Mouse (Mus musculus): ENCODE measurements at regions not wholly inside any gene's neighbourhood (a gene's known extent, or its start where the extent isn't known, plus 50 kb on each side); places are given as distances from the start of the nearest gene placed in this dataset.

GRCm38 (mm10) chr3:128226930-128227585 lies 330.9 kb upstream of the Fam241a start:
- 54% methylated on average over 6 of the region's 6 CpGs for WGBS (ENCODE audit: insufficient replicate concordance)
- Histone ChIP-seq H3K9me3 (replicated peaks; ENCODE audit: control insufficient read depth, low read length) (no peaks in the 10 kb centered on the region), H3K36me3 (ENCODE audit: control insufficient read depth, insufficient read depth, low read length) (no peaks in the 10 kb centered on the region), H3K27me3 (ENCODE audit: control insufficient read depth, insufficient read depth, low read length) (no peaks in the 10 kb centered on the region), H3K4me3 (ENCODE audit: low read depth, low read length) (no peak overlapping the region), H3K4me1 (ENCODE audit: control insufficient read depth, insufficient read depth, low read length) (peaks cover 5% of the 10 kb centered on the region; the same call in 1 of the 2 replicates), H3K27ac (ENCODE audit: low read depth, low read length) (no peak overlapping the region), H3K9ac (ENCODE audit: low read depth, low read length) (no peak overlapping the region), H3K4me2 (no peak overlapping the region)
- ATAC-seq (replicated peaks; ENCODE audit: insufficient number of reproducible peaks, low FRiP score, low TSS enrichment): no peak

- no peak for ATAC-seq (replicated peaks; ENCODE audit: insufficient number of reproducible peaks, low FRiP score, low TSS enrichment)
- no peaks in the 10 kb centered on the region for H3K36me3 ChIP-seq (ENCODE audit: control insufficient read depth, insufficient read depth, low read length)
- H3K27me3 ChIP-seq (ENCODE audit: control insufficient read depth, insufficient read depth, low read length): no peaks in the 10 kb centered on the region
These were observed 330.4 kb upstream of the Fam241a start for GRCm38 (mm10) chr3:128226503-128226902.

GRCm38 (mm10) chr3:128222344-128222743 lies 326.2 kb upstream of the Fam241a start:
- Histone ChIP-seq H3K9ac (ENCODE audit: low read depth, low read length) (no peak overlapping the region), H3K9me3 (replicated peaks; ENCODE audit: control insufficient read depth, low read length) (no peaks in the 10 kb centered on the region), H3K4me3 (ENCODE audit: low read depth, low read length) (no peak overlapping the region), H3K4me1 (ENCODE audit: control insufficient read depth, insufficient read depth, low read length) (peaks cover 3% of the 10 kb centered on the region), H3K27ac (ENCODE audit: low read depth, low read length) (no peak overlapping the region), H3K4me2 (no peak overlapping the region), H3K27me3 (ENCODE audit: control insufficient read depth, insufficient read depth, low read length) (no peaks in the 10 kb centered on the region), H3K36me3 (ENCODE audit: control insufficient read depth, insufficient read depth, low read length) (no peaks in the 10 kb centered on the region)
- ATAC-seq (replicated peaks; ENCODE audit: insufficient number of reproducible peaks, low FRiP score, low TSS enrichment): no peak
- 58% methylated on average over 12 of the region's 12 CpGs for WGBS (ENCODE audit: insufficient replicate concordance)

More at GRCm38 (mm10) chr3:128226503-128226902, 330.4 kb upstream of the Fam241a start:
- H3K9me3 ChIP-seq (replicated peaks; ENCODE audit: control insufficient read depth, low read length): no peaks in the 10 kb centered on the region
- H3K9ac ChIP-seq (ENCODE audit: low read depth, low read length): no peak overlapping the region
- no peak overlapping the region for H3K4me2 ChIP-seq
- H3K4me1 ChIP-seq (ENCODE audit: control insufficient read depth, insufficient read depth, low read length): peaks cover 5% of the 10 kb centered on the region; the same call in 1 of the 2 replicates
- no peak overlapping the region for H3K4me3 ChIP-seq (ENCODE audit: low read depth, low read length)
- 75% methylated on average over 6 of the region's 6 CpGs for WGBS (ENCODE audit: insufficient replicate concordance)
- H3K27ac ChIP-seq (ENCODE audit: low read depth, low read length): no peak overlapping the region

- 83% methylated on average over 2 of the region's 2 CpGs for WGBS (ENCODE audit: insufficient replicate concordance)
- H3K27ac ChIP-seq (ENCODE audit: low read depth, low read length): no peak overlapping the region
- H3K9me3 ChIP-seq (replicated peaks; ENCODE audit: control insufficient read depth, low read length): no peaks in the 10 kb centered on the region
- H3K4me3 ChIP-seq (ENCODE audit: low read depth, low read length): no peak overlapping the region
- no peak for ATAC-seq (replicated peaks; ENCODE audit: insufficient number of reproducible peaks, low FRiP score, low TSS enrichment)
- H3K4me2 ChIP-seq: no peak overlapping the region
- H3K4me1 ChIP-seq (ENCODE audit: control insufficient read depth, insufficient read depth, low read length): no peaks in the 10 kb centered on the region; the same call in 1 of the 2 replicates
- H3K36me3 ChIP-seq (ENCODE audit: control insufficient read depth, insufficient read depth, low read length): no peaks in the 10 kb centered on the region
- H3K9ac ChIP-seq (ENCODE audit: low read depth, low read length): no peak overlapping the region
- no peaks in the 10 kb centered on the region for H3K27me3 ChIP-seq (ENCODE audit: control insufficient read depth, insufficient read depth, low read length)
These were observed 325.5 kb upstream of the Fam241a start for GRCm38 (mm10) chr3:128221625-128222024.

- Histone ChIP-seq H3K4me1 (ENCODE audit: control insufficient read depth, insufficient read depth, low read length) (no peaks in the 10 kb centered on the region; the same call in 1 of the 2 replicates), H3K27me3 (ENCODE audit: control insufficient read depth, insufficient read depth, low read length) (no peaks in the 10 kb centered on the region), H3K9me3 (replicated peaks; ENCODE audit: control insufficient read depth, low read length) (no peaks in the 10 kb centered on the region), H3K27ac (ENCODE audit: low read depth, low read length) (no peak overlapping the region), H3K4me2 (no peak overlapping the region), H3K9ac (ENCODE audit: low read depth, low read length) (no peak overlapping the region), H3K4me3 (ENCODE audit: low read depth, low read length) (no peak overlapping the region), H3K36me3 (ENCODE audit: control insufficient read depth, insufficient read depth, low read length) (no peaks in the 10 kb centered on the region)
- WGBS (ENCODE audit: insufficient replicate concordance): 79% methylated on average over 8 of the region's 8 CpGs
- no peak for ATAC-seq (replicated peaks; ENCODE audit: insufficient number of reproducible peaks, low FRiP score, low TSS enrichment)
These were observed 324.8 kb upstream of the Fam241a start for GRCm38 (mm10) chr3:128220776-128221550.

GRCm38 (mm10) chr3:128217765-128218415 lies 321.8 kb upstream of the Fam241a start:
- Histone ChIP-seq H3K36me3 (ENCODE audit: control insufficient read depth, insufficient read depth, low read length) (no peaks in the 10 kb centered on the region), H3K9ac (ENCODE audit: low read depth, low read length) (no peak overlapping the region), H3K4me1 (ENCODE audit: control insufficient read depth, insufficient read depth, low read length) (no peaks in the 10 kb centered on the region; the same call in 1 of the 2 replicates), H3K27ac (ENCODE audit: low read depth, low read length) (no peak overlapping the region), H3K4me3 (ENCODE audit: low read depth, low read length) (no peak overlapping the region), H3K4me2 (no peak overlapping the region), H3K9me3 (replicated peaks; ENCODE audit: control insufficient read depth, low read length) (no peaks in the 10 kb centered on the region), H3K27me3 (ENCODE audit: control insufficient read depth, insufficient read depth, low read length) (no peaks in the 10 kb centered on the region)
- no peak for ATAC-seq (replicated peaks; ENCODE audit: insufficient number of reproducible peaks, low FRiP score, low TSS enrichment)
- 62% methylated on average over 5 of the region's 5 CpGs for WGBS (ENCODE audit: insufficient replicate concordance)

GRCm38 (mm10) chr3:128212256-128212655 lies 316.1 kb upstream of the Fam241a start:
- ATAC-seq (replicated peaks; ENCODE audit: insufficient number of reproducible peaks, low FRiP score, low TSS enrichment): no peak
- no peak overlapping the region for H3K27ac ChIP-seq (ENCODE audit: low read depth, low read length)
- H3K4me3 ChIP-seq (ENCODE audit: low read depth, low read length): no peak overlapping the region
- H3K9ac ChIP-seq (ENCODE audit: low read depth, low read length): no peak overlapping the region
- no peaks in the 10 kb centered on the region for H3K4me1 ChIP-seq (ENCODE audit: control insufficient read depth, insufficient read depth, low read length)
- H3K27me3 ChIP-seq (ENCODE audit: control insufficient read depth, insufficient read depth, low read length): no peaks in the 10 kb centered on the region
- H3K9me3 ChIP-seq (replicated peaks; ENCODE audit: control insufficient read depth, low read length): no peaks in the 10 kb centered on the region
- H3K4me2 ChIP-seq: no peak overlapping the region
- no peaks in the 10 kb centered on the region for H3K36me3 ChIP-seq (ENCODE audit: control insufficient read depth, insufficient read depth, low read length)
- 55% methylated on average over 3 of the region's 3 CpGs for WGBS (ENCODE audit: insufficient replicate concordance)

GRCm38 (mm10) chr3:128210591-128210990 lies 314.5 kb upstream of the Fam241a start:
- H3K27ac ChIP-seq (ENCODE audit: low read depth, low read length): no peak overlapping the region
- H3K27me3 ChIP-seq (ENCODE audit: control insufficient read depth, insufficient read depth, low read length): no peaks in the 10 kb centered on the region
- no peaks in the 10 kb centered on the region for H3K9me3 ChIP-seq (replicated peaks; ENCODE audit: control insufficient read depth, low read length)
- no peak overlapping the region for H3K4me3 ChIP-seq (ENCODE audit: low read depth, low read length)
- no peaks in the 10 kb centered on the region for H3K4me1 ChIP-seq (ENCODE audit: control insufficient read depth, insufficient read depth, low read length)
- no peak overlapping the region for H3K9ac ChIP-seq (ENCODE audit: low read depth, low read length)
- H3K36me3 ChIP-seq (ENCODE audit: control insufficient read depth, insufficient read depth, low read length): no peaks in the 10 kb centered on the region
- no peak overlapping the region for H3K4me2 ChIP-seq
- no peak for ATAC-seq (replicated peaks; ENCODE audit: insufficient number of reproducible peaks, low FRiP score, low TSS enrichment)
- WGBS (ENCODE audit: insufficient replicate concordance): 36% methylated on average over 1 of the region's 1 CpGs
